Mouse (Mus musculus): Measurements from ENCODE around the gene Nol8. TPM values are rescaled to one million over a fixed set of nuclear protein-coding genes. Genes with fewer than 3 reads are reported as not detected.

Gene Nol8
- total and polyA plus RNA-seq, 3 experiments: 20.1 to 484 (median 26.2) TPM

Other genes with a start within 250 kb of the Nol8 start
- gene Ippk, start 231.8 kb upstream of the Nol8 start, total RNA-seq (2012; rRNA removed): 18.5 and 19.6 TPM in 2 replicates
- gene Ippk, start 231.8 kb upstream of the Nol8 start, polyA plus RNA-seq (2012; ENCODE audit: insufficient read depth in 1 of 2, insufficient read length in 2 of 2, low read depth in 1 of 2, low replicate concordance in 2 of 2, missing spikeins in 1 of 2): 10 to 100 TPM in 1 of 2 experiments, not detected in 1; 14.0 TPM
- gene Tes3-ps, start 159.8 kb upstream of the Nol8 start, total RNA-seq (2012; rRNA removed): 0.26 and 0.31 TPM in 2 replicates
- gene Tes3-ps, start 159.8 kb upstream of the Nol8 start, polyA plus RNA-seq (2012; ENCODE audit: insufficient read depth in 1 of 2, insufficient read length in 2 of 2, low read depth in 1 of 2, low replicate concordance in 2 of 2, missing spikeins in 1 of 2): under 1 TPM in 1 of 2 experiments, not detected in 1; 0.68 TPM
- 0.04 and 0.07 TPM in 2 replicates for gene Ecm2, start 148.3 kb upstream of the Nol8 start, total RNA-seq (2012; rRNA removed)
- gene Ecm2, start 148.3 kb upstream of the Nol8 start, polyA plus RNA-seq (2012; ENCODE audit: insufficient read depth in 1 of 2, insufficient read length in 2 of 2, low read depth in 1 of 2, low replicate concordance in 2 of 2, missing spikeins in 1 of 2): under 1 TPM in 1 of 2 experiments, not detected in 1; 0.08 TPM
- not detected in 2 replicates for gene Aspn, start 108.6 kb upstream of the Nol8 start, total RNA-seq (2012; rRNA removed)
- gene Aspn, start 108.6 kb upstream of the Nol8 start, polyA plus RNA-seq (2012; ENCODE audit: insufficient read depth in 1 of 2, insufficient read length in 2 of 2, low read depth in 1 of 2, low replicate concordance in 2 of 2, missing spikeins in 1 of 2): under 1 TPM in 1 of 2 experiments, not detected in 1; 0.04 TPM
- 0.04 and 0.13 TPM in 2 replicates for gene Omd, start 70.6 kb upstream of the Nol8 start, total RNA-seq (2012; rRNA removed)
- gene Omd, start 70.6 kb upstream of the Nol8 start, polyA plus RNA-seq (2012; ENCODE audit: insufficient read depth in 1 of 2, insufficient read length in 2 of 2, low read depth in 1 of 2, low replicate concordance in 2 of 2, missing spikeins in 1 of 2): 1 to 10 TPM in 1 of 2 experiments, not detected in 1; 4.1 TPM
- gene Ogn, start 45.0 kb upstream of the Nol8 start, total RNA-seq (2012; rRNA removed): 0.04 TPM in 1 of 2 replicates, not detected in the other
- under 1 TPM in 1 of 2 experiments, not detected in 1; 0.06 TPM for gene Ogn, start 45.0 kb upstream of the Nol8 start, polyA plus RNA-seq (2012; ENCODE audit: insufficient read depth in 1 of 2, insufficient read length in 2 of 2, low read depth in 1 of 2, low replicate concordance in 2 of 2, missing spikeins in 1 of 2)
- 16.2 and 17.9 TPM in 2 replicates for gene Cenpp, start 293 bp upstream of the Nol8 start, total RNA-seq (2012; rRNA removed)
- 10 to 100 TPM in 1 of 2 experiments, not detected in 1; 13.2 TPM for gene Cenpp, start 293 bp upstream of the Nol8 start, polyA plus RNA-seq (2012; ENCODE audit: insufficient read depth in 1 of 2, insufficient read length in 2 of 2, low read depth in 1 of 2, low replicate concordance in 2 of 2, missing spikeins in 1 of 2)
- gene Iars, start 29.0 kb downstream of the Nol8 start, total RNA-seq (2012; rRNA removed): 86.4 and 115 TPM in 2 replicates
- gene Iars, start 29.0 kb downstream of the Nol8 start, polyA plus RNA-seq (2012; ENCODE audit: insufficient read depth in 1 of 2, insufficient read length in 2 of 2, low read depth in 1 of 2, low replicate concordance in 2 of 2, missing spikeins in 1 of 2): 1,000 to 10,000 TPM in 1 of 2 experiments, 100 to 1,000 TPM in 1; 178 to 4,419 TPM
- gene Gm30302, start 145.9 kb downstream of the Nol8 start, total RNA-seq (2012; rRNA removed): not detected in 2 replicates
- under 1 TPM in 1 of 2 experiments, not detected in 1; 0.19 TPM for gene Gm30302, start 145.9 kb downstream of the Nol8 start, polyA plus RNA-seq (2012; ENCODE audit: insufficient read depth in 1 of 2, insufficient read length in 2 of 2, low read depth in 1 of 2, low replicate concordance in 2 of 2, missing spikeins in 1 of 2)